Comparison of ENCODE assay signal across 15 mouse cellular contexts in the genomic region with DNA sequence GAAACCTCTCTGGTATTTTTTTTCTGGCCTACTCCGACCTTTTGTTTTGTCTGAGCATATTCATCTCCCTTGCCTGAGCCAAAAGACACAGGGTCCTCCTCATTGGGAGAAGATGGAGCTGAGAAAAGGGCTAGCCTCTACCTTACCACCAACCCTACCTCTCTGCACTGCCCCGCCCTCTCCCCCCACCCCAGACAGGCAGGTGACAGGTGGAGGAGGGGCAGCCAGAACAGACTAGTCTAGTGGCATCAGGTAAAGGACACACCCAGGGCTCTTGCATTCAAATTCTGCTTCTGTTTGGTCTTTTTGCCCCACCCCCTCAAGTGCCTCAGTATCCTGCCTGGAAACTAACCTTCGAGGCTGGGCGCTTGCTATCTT. TPM values are rescaled to one million over a fixed set of nuclear protein-coding genes. Genes with fewer than 3 reads are reported as not detected.
DNase-seq lines count a peak whose midpoint lies in the region; ATAC-seq lines count a peak whose summit lies in the region.
"Had no signal": no experiment of that assay in that cellular context is flagged by ENCODE, and none has a peak within 500 bp of the region (broad histone marks: within the 10 kb centered on the region; RNA-seq: fewer than 3 reads in every experiment).

No protein-coding gene starts in this region.

- peaks cover 16% of the 10 kb centered on the region for H3K4me1 ChIP-seq in heart, embryonic 11.5 days (ENCODE audit: control insufficient read depth, insufficient read depth, low read length)
- H3K4me1 ChIP-seq in midbrain, embryonic 10.5 days: peaks cover 27% of the 10 kb centered on the region
- H3K4me1 ChIP-seq in midbrain, embryonic 11.5 days (ENCODE audit: control insufficient read depth, insufficient read depth, low read length): no peaks in the 10 kb centered on the region
- peaks cover 38% of the 10 kb centered on the region for H3K4me1 ChIP-seq in embryonic facial prominence, embryonic 12.5 days
- peaks cover 43% of the 10 kb centered on the region for H3K4me1 ChIP-seq in limb, embryonic 15.5 days

- ATAC-seq in heart, embryonic 11.5 days (replicated peaks; ENCODE audit: insufficient number of reproducible peaks, low FRiP score, low TSS enrichment): no peak
- no peak for ATAC-seq in midbrain, embryonic 11.5 days (ENCODE audit: low FRiP score)
- ATAC-seq in embryonic facial prominence, embryonic 12.5 days (ENCODE audit: insufficient number of reproducible peaks, insufficient read depth, low FRiP score, low TSS enrichment): no peak
- ATAC-seq in limb, embryonic 15.5 days (ENCODE audit: insufficient number of reproducible peaks, low FRiP score, low TSS enrichment, low read depth): no peak
- ATAC-seq: liver, postnatal 0 days; midbrain, embryonic 15.5 days had no signal

- H3K27me3 ChIP-seq in heart, embryonic 11.5 days (ENCODE audit: control insufficient read depth, insufficient read depth, low read length): peaks cover 69% of the 10 kb centered on the region
- H3K27me3 ChIP-seq in midbrain, embryonic 10.5 days (ENCODE audit: low read depth, poor library complexity, severe bottlenecking): peaks cover 100% of the 10 kb centered on the region
- H3K27me3 ChIP-seq in midbrain, embryonic 11.5 days (ENCODE audit: control insufficient read depth, insufficient read depth, low read length): peaks cover 92% of the 10 kb centered on the region
- H3K27me3 ChIP-seq in embryonic facial prominence, embryonic 12.5 days: peaks cover 61% of the 10 kb centered on the region
- H3K27me3 ChIP-seq in limb, embryonic 15.5 days: peaks cover 79% of the 10 kb centered on the region

- WGBS in heart, embryonic 11.5 days (ENCODE audit: insufficient replicate concordance): 42% methylated on average over 4 of the region's 4 CpGs
- 11% methylated on average over 4 of the region's 4 CpGs for WGBS in midbrain, embryonic 10.5 days
- 7% methylated on average over 4 of the region's 4 CpGs for WGBS in midbrain, embryonic 11.5 days
- 23% methylated on average over 4 of the region's 4 CpGs for WGBS in embryonic facial prominence, embryonic 12.5 days
- WGBS in limb, embryonic 15.5 days: 41% methylated on average over 4 of the region's 4 CpGs

- no peaks in the 10 kb centered on the region for H3K9me3 ChIP-seq in heart, embryonic 11.5 days (replicated peaks; ENCODE audit: control insufficient read depth, low read length)
- H3K9me3 ChIP-seq in midbrain, embryonic 10.5 days (replicated peaks): no peaks in the 10 kb centered on the region
- H3K9me3 ChIP-seq in midbrain, embryonic 11.5 days (ENCODE audit: control insufficient read depth, low read length): no peaks in the 10 kb centered on the region
- H3K9me3 ChIP-seq in embryonic facial prominence, embryonic 12.5 days: no peaks in the 10 kb centered on the region
- H3K9me3 ChIP-seq in limb, embryonic 15.5 days: no peaks in the 10 kb centered on the region
- H3K9me3 ChIP-seq: heart, embryonic 10.5 days; hindbrain, embryonic 13.5 days; midbrain, embryonic 15.5 days had no signal

- H3K36me3 ChIP-seq in heart, embryonic 11.5 days (ENCODE audit: control insufficient read depth, insufficient read depth, low read length): no peaks in the 10 kb centered on the region
- H3K36me3 ChIP-seq in midbrain, embryonic 10.5 days: no peaks in the 10 kb centered on the region
- H3K36me3 ChIP-seq in midbrain, embryonic 11.5 days (ENCODE audit: control insufficient read depth, insufficient read depth, low read length): no peaks in the 10 kb centered on the region
- H3K36me3 ChIP-seq in embryonic facial prominence, embryonic 12.5 days: peaks cover 18% of the 10 kb centered on the region
- H3K36me3 ChIP-seq in limb, embryonic 15.5 days: 0 out of 2 replicates have a peak, but pooled peaks cover 9% of the 10 kb centered on the region
- H3K36me3 ChIP-seq: hindbrain, embryonic 13.5 days; midbrain, embryonic 15.5 days had no signal

- H3K27ac ChIP-seq in heart, embryonic 11.5 days (ENCODE audit: low read depth, low read length): no peak overlapping the region
- no peak overlapping the region for H3K27ac ChIP-seq in midbrain, embryonic 10.5 days (replicated peaks)
- no peak overlapping the region for H3K27ac ChIP-seq in midbrain, embryonic 11.5 days (ENCODE audit: low read depth, low read length)
- H3K27ac ChIP-seq in embryonic facial prominence, embryonic 12.5 days: peak overlapping the region; percentile 83
- peak overlapping the region; percentile 11; the same call in 1 of the 2 replicates for H3K27ac ChIP-seq in limb, embryonic 15.5 days
- H3K27ac ChIP-seq: hindbrain, embryonic 13.5 days; midbrain, embryonic 15.5 days had no signal

- no peak overlapping the region for H3K9ac ChIP-seq in heart, embryonic 11.5 days (ENCODE audit: low read depth, low read length)
- H3K9ac ChIP-seq in midbrain, embryonic 11.5 days (ENCODE audit: low read length): no peak overlapping the region
- H3K9ac ChIP-seq in embryonic facial prominence, embryonic 12.5 days: peak overlapping the region; percentile 79
- no peak overlapping the region for H3K9ac ChIP-seq in limb, embryonic 15.5 days
- H3K9ac ChIP-seq: hindbrain, embryonic 13.5 days; liver, postnatal 0 days; midbrain, embryonic 15.5 days had no signal

- H3K4me3 ChIP-seq in heart, embryonic 11.5 days (ENCODE audit: low read depth, low read length): 0 out of 2 replicates have a peak overlapping the region, but pooled peaks have one; percentile 2
- H3K4me3 ChIP-seq in midbrain, embryonic 10.5 days: no peak overlapping the region
- no peak overlapping the region for H3K4me3 ChIP-seq in midbrain, embryonic 11.5 days (ENCODE audit: low read depth, low read length)
- peak overlapping the region; percentile 44 for H3K4me3 ChIP-seq in embryonic facial prominence, embryonic 12.5 days
- H3K4me3 ChIP-seq in limb, embryonic 15.5 days: no peak overlapping the region
- H3K4me3 ChIP-seq: hindbrain, embryonic 13.5 days; midbrain, embryonic 15.5 days had no signal

- DNase-seq in heart, adult 8-10 months (ENCODE audit: low spot score): no peak
- DNase-seq in midbrain, embryonic 10.5 days (ENCODE audit: low spot score): peak; percentile 27
- no peak for DNase-seq in midbrain, embryonic 11.5 days (ENCODE audit: low spot score, missing footprints)
- DNase-seq in natural killer cell, adult 2 months (ENCODE audit: low spot score in 2 of 2): no peak
- DNase-seq: cerebellum, postnatal 14 days; liver, postnatal 0 days; right cerebral cortex, postnatal 14 days; thymus, postnatal 36 days had no signal

- H3K4me2 ChIP-seq in heart, embryonic 11.5 days: no peak overlapping the region; the same call in 1 of the 2 replicates
- no peak overlapping the region for H3K4me2 ChIP-seq in midbrain, embryonic 11.5 days
- peak overlapping the region; percentile 68 for H3K4me2 ChIP-seq in embryonic facial prominence, embryonic 12.5 days (replicated peaks)
- no peak overlapping the region for H3K4me2 ChIP-seq in limb, embryonic 15.5 days
- H3K4me2 ChIP-seq: hindbrain, embryonic 13.5 days; midbrain, embryonic 15.5 days had no signal

RNA-seq across cellular contexts. Expression of a gene that starts 11.4 kb away (rescaled TPM):
- 12.8 and 14.5 TPM in 2 replicates for polyA plus RNA-seq in heart, embryonic 11.5 days (2014; fragmentation: Nextera tagmentation; extraction: Ambion mirVana)
- total RNA-seq in heart, adult 8-10 months (2022): 10 to 100 TPM in 3 of 4 experiments, 1 to 10 TPM in 1; 8.9 to 12.7 (median 10.2) TPM
- polyA plus RNA-seq in midbrain, embryonic 10.5 days (2016; fragmentation: Nextera tagmentation; extraction: Ambion mirVana): 3.9 and 7.2 TPM in 2 replicates
- polyA plus RNA-seq in midbrain, embryonic 11.5 days (2014; fragmentation: Nextera tagmentation; extraction: Ambion mirVana): 1.3 and 1.4 TPM in 2 replicates
- polyA plus RNA-seq in embryonic facial prominence, embryonic 12.5 days (2016; fragmentation: Nextera tagmentation; extraction: Ambion mirVana): 59.5 and 65.3 TPM in 2 replicates
- polyA plus RNA-seq in limb, embryonic 15.5 days (2015; fragmentation: Nextera tagmentation; extraction: Ambion mirVana): 20.8 and 23.5 TPM in 2 replicates
- total RNA-seq: neutrophil, adult 5-6 weeks had no signal

Comparison
In these comparisons a context has a peak if more than half of its experiments do, and no peak if none do; other contexts are left out.
1. H3K27ac ChIP-seq: peak in embryonic facial prominence, embryonic 12.5 days (single experiment) and limb, embryonic 15.5 days (single experiment); none in heart, embryonic 11.5 days (single experiment), midbrain, embryonic 10.5 days (single experiment) and midbrain, embryonic 11.5 days (single experiment).
2. H3K4me3 ChIP-seq: peak in heart, embryonic 11.5 days (single experiment) and embryonic facial prominence, embryonic 12.5 days (single experiment); none in midbrain, embryonic 10.5 days (single experiment), midbrain, embryonic 11.5 days (single experiment) and limb, embryonic 15.5 days (single experiment).